Mouse (Mus musculus) intestine, postnatal 0 days (tissue): ENCODE data around the gene Fdxacb1. TPM values are rescaled to one million over a fixed set of nuclear protein-coding genes. Genes with fewer than 3 reads are reported as not detected.

Source experiments
- ATAC-seq: fragments of 200-750 bp; cut with Nextera tagmentation; 2 replicates; pipeline ENCODE4 v1.8.0; 2017; ENCODE audit warnings: mild to moderate bottlenecking, moderate TSS enrichment, moderate library complexity
- H3K27ac ChIP-seq: fragments of 300-500 bp; sonication (generic); 2 replicates; pipeline ENCODE4 v1.5.1; 2014; ENCODE audit warnings: mild to moderate bottlenecking, low read depth, low read length, moderate library complexity
- H3K27me3 ChIP-seq: fragments of 300-500 bp; sonication (generic); replicated peaks from 2 replicates; pipeline ENCODE4 v1.6.1; 2014; ENCODE audit warnings: low read length, mixed read lengths; ENCODE audit not compliant: control insufficient read depth, insufficient read depth
- H3K36me3 ChIP-seq: fragments of 300-500 bp; sonication (generic); 2 replicates; pipeline ENCODE4 v1.6.1; 2014; ENCODE audit warnings: mild to moderate bottlenecking, moderate library complexity; ENCODE audit not compliant: control insufficient read depth, insufficient read depth
- H3K4me1 ChIP-seq: fragments of 300-500 bp; sonication (generic); replicated peaks from 2 replicates; pipeline ENCODE4 v1.6.1; 2014; ENCODE audit warnings: antibody characterized with exemption, low read length, mixed read lengths; ENCODE audit not compliant: control insufficient read depth, insufficient read depth
- H3K4me2 ChIP-seq: fragments of 300-500 bp; sonication (generic); replicated peaks from 2 replicates; pipeline ENCODE4 v1.6.1; 2014; ENCODE audit warnings: low read depth, mild to moderate bottlenecking, moderate library complexity
- H3K4me3 ChIP-seq: fragments of 300-500 bp; sonication (generic); 2 replicates; pipeline ENCODE4 v1.5.1; 2014; ENCODE audit warnings: low read depth, low read length
- H3K9ac ChIP-seq: fragments of 300-500 bp; sonication (generic); 2 replicates; pipeline ENCODE4 v1.6.1; 2014; ENCODE audit warnings: mild to moderate bottlenecking, low read depth, low read length
- H3K9me3 ChIP-seq: fragments of 300-500 bp; sonication (generic); 2 replicates; pipeline ENCODE4 v1.6.1; 2016; ENCODE audit warnings: mixed run types; ENCODE audit not compliant: control insufficient read depth
- CTCF ChIP-seq: sonication (generic); IDR thresholded peaks from 2 replicates; pipeline ENCODE4 v1.5.1; 2016; ENCODE audit warnings: low read depth, mild to moderate bottlenecking, control low read depth, antibody characterized with exemption, moderate library complexity
- WGBS: fragments of 180-500 bp; shearing (Covaris S2); extraction: QIAGEN DNeasy Blood & Tissue Kit; methylation state at CpG from one replicate; pipeline ENCODE4 v1.1.7; 2014; 5-methylcytosine and 5-hydroxymethylcytosine counted together
- polyA plus RNA-seq: library from polyadenylated mRNA; unstranded; fragments of >200 nt; fragmentation: Nextera tagmentation; extraction: Ambion mirVana; gene quantifications from 2 replicates; pipeline ENCODE4 v1.2.1, GENCODE M21; 2015

Fdxacb1 gene
- polyA plus RNA-seq, 1 experiment from 2014 or later = 6.1 TPM

- Histone ChIP-seq H3K9me3 (no peaks in the 10 kb centered on the region), H3K4me3 (no peak overlapping the region), H3K27ac (no peak overlapping the region), H3K36me3 (peaks cover 67% of the 10 kb centered on the region), H3K4me2 (no peak overlapping the region), H3K27me3 (no peaks in the 10 kb centered on the region), H3K9ac (no peak overlapping the region), H3K4me1 (no peaks in the 10 kb centered on the region)
- no peak for TF ChIP-seq CTCF
- WGBS = 94% methylated on average over 13 of the region's 13 CpGs
- no peak for ATAC-seq
Observed at GRCm38 (mm10) chr9:50809146-50809545, 41.1 kb downstream of the Fdxacb1 start.

GRCm38 (mm10) chr9:50811187-50811586 lies 43.2 kb downstream of the Fdxacb1 start:
- no peak for ATAC-seq
- no peak overlapping the region for H3K27ac ChIP-seq
- H3K4me3 ChIP-seq = no peak overlapping the region
- peaks cover 50% of the 10 kb centered on the region for H3K36me3 ChIP-seq
- no peaks in the 10 kb centered on the region for H3K9me3 ChIP-seq
- no peak overlapping the region for H3K9ac ChIP-seq
- 91% methylated on average over 7 of the region's 7 CpGs for WGBS
- H3K27me3 ChIP-seq = no peaks in the 10 kb centered on the region
- no peak for TF ChIP-seq CTCF
- H3K4me2 ChIP-seq = no peak overlapping the region
- no peaks in the 10 kb centered on the region for H3K4me1 ChIP-seq

- no peak overlapping the region for H3K4me2 ChIP-seq
- no peak for TF ChIP-seq CTCF
- no peaks in the 10 kb centered on the region for H3K27me3 ChIP-seq
- peaks cover 46% of the 10 kb centered on the region for H3K36me3 ChIP-seq
- ATAC-seq = no peak
- no peaks in the 10 kb centered on the region for H3K9me3 ChIP-seq
- no peak overlapping the region for H3K4me3 ChIP-seq
- WGBS = 79% methylated on average over 2 of the region's 2 CpGs
- no peak overlapping the region for H3K9ac ChIP-seq
- H3K27ac ChIP-seq = no peak overlapping the region
- H3K4me1 ChIP-seq = no peaks in the 10 kb centered on the region
Observed at GRCm38 (mm10) chr9:50811746-50812145, 43.7 kb downstream of the Fdxacb1 start.

- no peaks in the 10 kb centered on the region for H3K9me3 ChIP-seq
- ATAC-seq = no peak
- no peak for TF ChIP-seq CTCF
- no peak overlapping the region for H3K4me2 ChIP-seq
- 96% methylated on average over 5 of the region's 5 CpGs for WGBS
- peaks cover 29% of the 10 kb centered on the region for H3K36me3 ChIP-seq
- no peak overlapping the region for H3K27ac ChIP-seq
- no peak overlapping the region for H3K4me3 ChIP-seq
- no peaks in the 10 kb centered on the region for H3K4me1 ChIP-seq
- H3K9ac ChIP-seq = no peak overlapping the region
- H3K27me3 ChIP-seq = no peaks in the 10 kb centered on the region
Observed at GRCm38 (mm10) chr9:50813796-50814195, 45.8 kb downstream of the Fdxacb1 start.

- 98% methylated on average over 4 of the region's 4 CpGs for WGBS
- H3K4me2 ChIP-seq = no peak overlapping the region
Observed at GRCm38 (mm10) chr9:50815666-50816065, 47.6 kb downstream of the Fdxacb1 start.

GRCm38 (mm10) chr9:50816512-50816911 lies 48.5 kb downstream of the Fdxacb1 start:
- Histone ChIP-seq H3K36me3 (peaks cover 21% of the 10 kb centered on the region), H3K4me1 (no peaks in the 10 kb centered on the region), H3K4me3 (no peak overlapping the region), H3K9ac (no peak overlapping the region), H3K27me3 (no peaks in the 10 kb centered on the region), H3K27ac (no peak overlapping the region; the same call in 1 of the 2 replicates), H3K4me2 (no peak overlapping the region), H3K9me3 (no peaks in the 10 kb centered on the region)
- WGBS = 95% methylated on average over 1 of the region's 1 CpGs
- no peak for ATAC-seq
- no peak for TF ChIP-seq CTCF

More at GRCm38 (mm10) chr9:50815666-50816065, 47.6 kb downstream of the Fdxacb1 start:
- no peak overlapping the region for H3K4me3 ChIP-seq
- no peaks in the 10 kb centered on the region for H3K27me3 ChIP-seq
- TF ChIP-seq CTCF = no peak
- ATAC-seq = no peak
- no peaks in the 10 kb centered on the region for H3K4me1 ChIP-seq
- no peak overlapping the region for H3K9ac ChIP-seq
- no peak overlapping the region for H3K27ac ChIP-seq
- no peaks in the 10 kb centered on the region for H3K9me3 ChIP-seq
- H3K36me3 ChIP-seq = peaks cover 21% of the 10 kb centered on the region

GRCm38 (mm10) chr9:50818050-50818449 lies 50.0 kb downstream of the Fdxacb1 start:
- no peak overlapping the region for H3K4me2 ChIP-seq
- ATAC-seq = no peak
- H3K27me3 ChIP-seq = no peaks in the 10 kb centered on the region
- no peak overlapping the region for H3K4me3 ChIP-seq
- 84% methylated on average over 6 of the region's 6 CpGs for WGBS
- no peak for TF ChIP-seq CTCF
- H3K9me3 ChIP-seq = no peaks in the 10 kb centered on the region
- H3K4me1 ChIP-seq = no peaks in the 10 kb centered on the region
- H3K27ac ChIP-seq = no peak overlapping the region
- peaks cover 31% of the 10 kb centered on the region for H3K36me3 ChIP-seq
- H3K9ac ChIP-seq = no peak overlapping the region
